11 mouse cellular contexts compared by ENCODE assay signal in the genomic region with DNA sequence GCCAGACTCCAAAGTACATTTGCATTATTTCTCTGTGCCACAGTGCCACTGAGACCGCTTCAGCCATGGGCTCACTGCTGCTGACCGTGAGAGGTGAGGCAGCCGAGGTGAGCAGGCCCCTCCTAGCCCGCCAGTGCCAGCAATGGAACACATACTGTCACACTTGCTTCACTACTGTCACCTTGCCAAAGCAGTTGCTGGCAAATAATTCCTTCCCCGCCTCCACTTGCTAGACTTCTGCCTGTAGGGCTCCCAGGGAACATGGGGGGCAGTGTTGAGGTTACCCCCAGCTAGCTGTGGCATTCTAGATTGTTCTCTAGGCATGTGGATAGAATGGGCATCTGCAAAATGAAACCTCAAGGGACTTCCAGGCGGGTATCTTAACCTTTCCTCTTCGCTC. TPM values are rescaled to one million over a fixed set of nuclear protein-coding genes. Genes with fewer than 3 reads are reported as not detected.
DNase-seq lines count a peak whose midpoint lies in the region; ATAC-seq and TF ChIP-seq lines count a peak whose summit lies in the region.
"Had no signal": no experiment of that assay in that cellular context is flagged by ENCODE, and none has a peak within 500 bp of the region (broad histone marks: within the 10 kb centered on the region; RNA-seq: fewer than 3 reads in every experiment).

No protein-coding gene starts in this region.

- no peaks in the 10 kb centered on the region for H3K9me3 ChIP-seq in forebrain, embryonic 13.5 days (replicated peaks)
- H3K9me3 ChIP-seq in forebrain, embryonic 10.5 days = no peaks in the 10 kb centered on the region
- H3K9me3 ChIP-seq in hindbrain, postnatal 0 days (ENCODE audit: low read length) = no peaks in the 10 kb centered on the region
- H3K9me3 ChIP-seq in intestine, embryonic 16.5 days (ENCODE audit: control insufficient read depth, low read length) = no peaks in the 10 kb centered on the region

- H3K4me3 ChIP-seq in forebrain, embryonic 13.5 days = no peak overlapping the region
- H3K4me3 ChIP-seq in forebrain, embryonic 10.5 days = no peak overlapping the region
- no peak overlapping the region for H3K4me3 ChIP-seq in hindbrain, postnatal 0 days (ENCODE audit: low read length)
- no peak overlapping the region for H3K4me3 ChIP-seq in intestine, embryonic 16.5 days (ENCODE audit: low read length)

- no peak overlapping the region for H3K9ac ChIP-seq in forebrain, embryonic 13.5 days
- H3K9ac ChIP-seq in hindbrain, postnatal 0 days (replicated peaks; ENCODE audit: low read length) = no peak overlapping the region; the same call in 1 of the 2 replicates
- H3K9ac ChIP-seq in intestine, embryonic 16.5 days (ENCODE audit: low read depth, low read length) = no peak overlapping the region

- H3K27me3 ChIP-seq in forebrain, embryonic 13.5 days = peaks cover 46% of the 10 kb centered on the region
- H3K27me3 ChIP-seq in forebrain, embryonic 10.5 days (ENCODE audit: poor library complexity, severe bottlenecking) = peaks cover 60% of the 10 kb centered on the region
- no peaks in the 10 kb centered on the region for H3K27me3 ChIP-seq in hindbrain, postnatal 0 days (ENCODE audit: insufficient read depth, low read length)
- peaks cover 39% of the 10 kb centered on the region for H3K27me3 ChIP-seq in intestine, embryonic 16.5 days (replicated peaks; ENCODE audit: control insufficient read depth, insufficient read depth, low read length)

- no peaks in the 10 kb centered on the region for H3K36me3 ChIP-seq in forebrain, embryonic 13.5 days (ENCODE audit: poor library complexity, severe bottlenecking)
- H3K36me3 ChIP-seq in forebrain, embryonic 10.5 days (replicated peaks) = no peaks in the 10 kb centered on the region
- H3K36me3 ChIP-seq in hindbrain, postnatal 0 days (ENCODE audit: insufficient read depth, low read length) = no peaks in the 10 kb centered on the region
- no peaks in the 10 kb centered on the region for H3K36me3 ChIP-seq in intestine, embryonic 16.5 days (ENCODE audit: control insufficient read depth, insufficient read depth, low read length)

- ATAC-seq in forebrain, embryonic 13.5 days = no peak
- ATAC-seq in hindbrain, postnatal 0 days = peak; percentile 28; the same call in 1 of the 2 replicates
- 0 out of 2 replicates have a peak, but pooled peaks have one; percentile 17 for ATAC-seq in megakaryocyte progenitor cell, adult 5-6 weeks (replicated peaks; ENCODE audit: poor library complexity)
- no peak for ATAC-seq in intestine, embryonic 16.5 days

- H3K4me2 ChIP-seq in forebrain, embryonic 13.5 days = peak overlapping the region; percentile 5; the same call in 1 of the 2 replicates
- H3K4me2 ChIP-seq in hindbrain, postnatal 0 days (ENCODE audit: low read depth, low read length) = peak overlapping the region; percentile 88
- no peak overlapping the region for H3K4me2 ChIP-seq in intestine, embryonic 16.5 days (ENCODE audit: low read depth, low read length)

- no peak for DNase-seq in forebrain, embryonic 10.5 days (ENCODE audit: extremely low spot score, low spot score)
- DNase-seq in 3T3-L1 (ENCODE audit: low read depth, low spot score) = peak; percentile 20
- peak; percentile 91 for DNase-seq in cerebellum, postnatal 14 days
- DNase-seq in hindbrain, postnatal 0 days (ENCODE audit: low spot score) = peak; percentile 77
- DNase-seq in urinary bladder, postnatal 25 days (ENCODE audit: low spot score) = no peak

- H3K4me1 ChIP-seq in forebrain, embryonic 13.5 days = peaks cover 47% of the 10 kb centered on the region
- peaks cover 36% of the 10 kb centered on the region for H3K4me1 ChIP-seq in forebrain, embryonic 10.5 days
- peaks cover 15% of the 10 kb centered on the region for H3K4me1 ChIP-seq in hindbrain, postnatal 0 days (ENCODE audit: insufficient read depth, low read length)
- peaks cover 4% of the 10 kb centered on the region for H3K4me1 ChIP-seq in intestine, embryonic 16.5 days (ENCODE audit: control insufficient read depth, insufficient read depth, low read length)

- peak; percentile 41 for TF ChIP-seq CTCF in hindbrain, postnatal 0 days (IDR thresholded peaks at IDR 0.05; ENCODE audit: low read depth)

- peak overlapping the region; percentile 5; the same call in 1 of the 2 replicates for H3K27ac ChIP-seq in forebrain, embryonic 13.5 days
- no peak overlapping the region for H3K27ac ChIP-seq in forebrain, embryonic 10.5 days
- no peak overlapping the region; the same call in 1 of the 2 replicates for H3K27ac ChIP-seq in hindbrain, postnatal 0 days
- H3K27ac ChIP-seq in intestine, embryonic 16.5 days (ENCODE audit: low read length) = no peak overlapping the region
- H3K27ac ChIP-seq: macrophage had no signal

- WGBS in forebrain, embryonic 13.5 days = 52% methylated on average over 7 of the region's 7 CpGs
- whole genome bisulfite sequencing in forebrain, embryonic 10.5 days = 66% methylated on average over 7 of the region's 7 CpGs
- 24% methylated on average over 7 of the region's 7 CpGs for WGBS in hindbrain, postnatal 0 days
- WGBS in intestine, embryonic 16.5 days = 66% methylated on average over 7 of the region's 7 CpGs

RNA-seq across cellular contexts. Expression of gene Mapt, which starts 6.0 kb away (rescaled TPM):
- polyA plus RNA-seq in forebrain, embryonic 13.5 days (2015; fragmentation: Nextera tagmentation; extraction: Ambion mirVana) = 277 and 315 TPM in 2 replicates
- 2.9 and 8.1 TPM in 2 replicates for polyA plus RNA-seq in forebrain, embryonic 10.5 days (2016; fragmentation: Nextera tagmentation; extraction: Ambion mirVana)
- total RNA-seq in hindbrain, postnatal 0 days (2014; rRNA removed) = 473 and 516 TPM in 2 replicates
- polyA plus RNA-seq in hindbrain, postnatal 0 days (2015; fragmentation: Nextera tagmentation; extraction: Ambion mirVana) = 966 and 1,028 TPM in 2 replicates
- 0.27 TPM in 1 of 2 replicates, not detected in the other for total RNA-seq in megakaryocyte progenitor cell, adult 5-6 weeks (2015)
- 0.27 TPM in 1 of 2 replicates, not detected in the other for total RNA-seq in megakaryocyte progenitor cell, adult 5-6 weeks (2017)
- polyA plus RNA-seq in intestine, embryonic 16.5 days (2015; fragmentation: Nextera tagmentation; extraction: Ambion mirVana) = 13.6 and 15.8 TPM in 2 replicates
- polyA plus RNA-seq: macrophage had no signal

RNA-seq across cellular contexts. Expression of gene Sppl2c, which starts 51.1 kb away (rescaled TPM):
- polyA plus RNA-seq in forebrain, embryonic 13.5 days (2015; fragmentation: Nextera tagmentation; extraction: Ambion mirVana) = not detected in 2 replicates
- polyA plus RNA-seq in forebrain, embryonic 10.5 days (2016; fragmentation: Nextera tagmentation; extraction: Ambion mirVana) = not detected in 2 replicates
- total RNA-seq in hindbrain, postnatal 0 days (2014; rRNA removed) = not detected in 2 replicates
- polyA plus RNA-seq in hindbrain, postnatal 0 days (2015; fragmentation: Nextera tagmentation; extraction: Ambion mirVana) = not detected in 2 replicates
- total RNA-seq in megakaryocyte progenitor cell, adult 5-6 weeks (2015) = not detected in 2 replicates
- total RNA-seq in megakaryocyte progenitor cell, adult 5-6 weeks (2017) = not detected in 2 replicates
- polyA plus RNA-seq in intestine, embryonic 16.5 days (2015; fragmentation: Nextera tagmentation; extraction: Ambion mirVana) = not detected in 2 replicates
- polyA plus RNA-seq: heart, embryonic 14.5 days; macrophage; stomach, embryonic 16.5 days had no signal

Comparison
In these comparisons a context has a peak if more than half of its experiments do, and no peak if none do; other contexts are left out.
1. RNA of gene Mapt, which starts 6.0 kb away (polyA plus RNA-seq): 966 to 1,028 TPM in hindbrain, postnatal 0 days and 277 to 315 TPM in forebrain, embryonic 13.5 days; 13.6 to 15.8 TPM in intestine, embryonic 16.5 days and 2.9 to 8.1 TPM in forebrain, embryonic 10.5 days; every median in the first group is over 10 times any median in the second.
2. ATAC-seq: peak in hindbrain, postnatal 0 days (single experiment) and megakaryocyte progenitor cell, adult 5-6 weeks (single experiment); none in forebrain, embryonic 13.5 days (single experiment) and intestine, embryonic 16.5 days (single experiment).
3. DNase-seq: peak in 3T3-L1 (single experiment), cerebellum, postnatal 14 days (2 of 2) and hindbrain, postnatal 0 days (single experiment); none in forebrain, embryonic 10.5 days (single experiment) and urinary bladder, postnatal 25 days (single experiment).